Mouse (Mus musculus): ENCODE measurements around the gene Unkl. TPM values are rescaled to one million over a fixed set of nuclear protein-coding genes. Genes with fewer than 3 reads are reported as not detected.

The Unkl gene
- total RNA-seq, 1 experiment from 2014 or later = 6.9 TPM

- no peak for ATAC-seq (replicated peaks; ENCODE audit: low read depth, poor library complexity, severe bottlenecking)
Measured at GRCm38 (mm10) chr17:25250181-25250835, 62.1 kb downstream of the Unkl start.

- ATAC-seq (replicated peaks; ENCODE audit: low read depth, poor library complexity, severe bottlenecking) = no peak
Measured at GRCm38 (mm10) chr17:25252643-25253042, 64.4 kb downstream of the Unkl start.

GRCm38 (mm10) chr17:25253760-25254159 lies 65.6 kb downstream of the Unkl start:
- no peak for ATAC-seq (replicated peaks; ENCODE audit: low read depth, poor library complexity, severe bottlenecking)

- ATAC-seq (replicated peaks; ENCODE audit: low read depth, poor library complexity, severe bottlenecking) = no peak
Measured at GRCm38 (mm10) chr17:25255110-25255509, 66.9 kb downstream of the Unkl start.

GRCm38 (mm10) chr17:25256140-25256754 lies 68.0 kb downstream of the Unkl start, which contains the start of gene Baiap3:
Gene Baiap3, minus strand, starts transcription at chr17:25256364.
- ATAC-seq (replicated peaks; ENCODE audit: low read depth, poor library complexity, severe bottlenecking) = no peak

- ATAC-seq (replicated peaks; ENCODE audit: low read depth, poor library complexity, severe bottlenecking) = no peak
Measured at GRCm38 (mm10) chr17:25257804-25258261, 69.6 kb downstream of the Unkl start.

GRCm38 (mm10) chr17:25264453-25264852 lies 76.3 kb downstream of the Unkl start:
- no peak for ATAC-seq (replicated peaks; ENCODE audit: low read depth, poor library complexity, severe bottlenecking)

GRCm38 (mm10) chr17:25270795-25271335 lies 82.7 kb downstream of the Unkl start:
- no peak for ATAC-seq (replicated peaks; ENCODE audit: low read depth, poor library complexity, severe bottlenecking)

- ATAC-seq (replicated peaks; ENCODE audit: low read depth, poor library complexity, severe bottlenecking) = no peak
Measured at GRCm38 (mm10) chr17:25272326-25272725, 84.1 kb downstream of the Unkl start.

- peak; percentile 70 for ATAC-seq (replicated peaks; ENCODE audit: low read depth, poor library complexity, severe bottlenecking)
Measured at GRCm38 (mm10) chr17:25272951-25273705, 84.9 kb downstream of the Unkl start.

- peak; percentile 85 for ATAC-seq (replicated peaks; ENCODE audit: low read depth, poor library complexity, severe bottlenecking)
Measured at GRCm38 (mm10) chr17:25273706-25274501, 85.7 kb downstream of the Unkl start.

- no peak for ATAC-seq (replicated peaks; ENCODE audit: low read depth, poor library complexity, severe bottlenecking)
Measured at GRCm38 (mm10) chr17:25274571-25275346, 86.6 kb downstream of the Unkl start, which contains the start of gene Ube2i. Gene Ube2i, minus strand, starts transcription at chr17:25274622.

- no peak for ATAC-seq (replicated peaks; ENCODE audit: low read depth, poor library complexity, severe bottlenecking)
Measured at GRCm38 (mm10) chr17:25275833-25276232, 87.6 kb downstream of the Unkl start.

GRCm38 (mm10) chr17:25282133-25282532 lies 93.9 kb downstream of the Unkl start:
- ATAC-seq (replicated peaks; ENCODE audit: low read depth, poor library complexity, severe bottlenecking) = peak; percentile 72

Other genes with a start within 250 kb of the Unkl start
- 89.7 and 100 TPM in 2 replicates for gene Jpt2, start 227.7 kb upstream of the Unkl start, total RNA-seq (2017)
- 10.5 and 14.8 TPM in 2 replicates for gene Cramp1l, start 172.6 kb upstream of the Unkl start, total RNA-seq (2017)
- 21.6 and 41.7 TPM in 2 replicates for gene Ift140, start 172.3 kb upstream of the Unkl start, total RNA-seq (2017)
- gene Tmem204, start 104.8 kb upstream of the Unkl start, total RNA-seq (2017) = not detected in 2 replicates
- gene Telo2, start 72.4 kb upstream of the Unkl start, total RNA-seq (2017) = 23.7 and 44.4 TPM in 2 replicates
- not detected in 2 replicates for gene Ptx4, start 67.6 kb upstream of the Unkl start, total RNA-seq (2017)
- gene Clcn7, start 55.0 kb upstream of the Unkl start, total RNA-seq (2017) = 4.1 and 7.3 TPM in 2 replicates
- gene Ccdc154, start 25.9 kb upstream of the Unkl start, total RNA-seq (2017) = 0.09 TPM in 1 of 2 replicates, not detected in the other
- not detected in 2 replicates for gene Gm38655, start 12.9 kb upstream of the Unkl start, total RNA-seq (2017)
- gene BC003965, start 3.8 kb upstream of the Unkl start, total RNA-seq (2017) = 10.9 and 11.6 TPM in 2 replicates
- gene Gnptg, start 51.7 kb downstream of the Unkl start, total RNA-seq (2017) = 13.6 and 14.3 TPM in 2 replicates
- gene Tsr3, start 51.8 kb downstream of the Unkl start, total RNA-seq (2017) = 30.2 and 34.1 TPM in 2 replicates
- gene Baiap3, start 68.0 kb downstream of the Unkl start, total RNA-seq (2017) = 0.59 and 2.6 TPM in 2 replicates
- 313 and 322 TPM in 2 replicates for gene Ube2i, start 86.2 kb downstream of the Unkl start, total RNA-seq (2017)
- gene Prss34, start 110.0 kb downstream of the Unkl start, total RNA-seq (2017) = 1.2 and 1.5 TPM in 2 replicates
- gene Prss28, start 120.2 kb downstream of the Unkl start, total RNA-seq (2017) = not detected in 2 replicates
- gene Prss29, start 130.3 kb downstream of the Unkl start, total RNA-seq (2017) = not detected in 2 replicates
- not detected in 2 replicates for gene Tpsab1, start 157.2 kb downstream of the Unkl start, total RNA-seq (2017)
- not detected in 2 replicates for gene Tpsb2, start 177.9 kb downstream of the Unkl start, total RNA-seq (2017)
- gene Tpsg1, start 180.9 kb downstream of the Unkl start, total RNA-seq (2017) = not detected in 2 replicates
- gene Cacna1h, start 245.4 kb downstream of the Unkl start, total RNA-seq (2017) = 0.05 TPM in 1 of 2 replicates, not detected in the other